Mouse (Mus musculus) heart, adult 2 months (tissue): ENCODE data around the gene 1110008L16Rik. TPM values are rescaled to one million over a fixed set of nuclear protein-coding genes. Genes with fewer than 3 reads are reported as not detected.

Experiments used
- DNase-seq, 2 experiments: peaks; one replicate each; pipeline ENCODE4 v3.0.0; 2021
- H3K27ac ChIP-seq: fragments of 200-600 bp; 2 replicates; pipeline ENCODE4 v1.8.1; 2022
- H3K27me3 ChIP-seq: fragments of 200-500 bp; 2 replicates; pipeline ENCODE4 v1.6.1; 2012; ENCODE audit warnings: mild to moderate bottlenecking, low read length, inconsistent platforms, mixed read lengths; ENCODE audit not compliant: control insufficient read depth, insufficient read depth
- H3K36me3 ChIP-seq: fragments of 200-500 bp; 2 replicates; pipeline ENCODE4 v1.6.1; 2012; ENCODE audit warnings: low read length, inconsistent platforms; ENCODE audit not compliant: control insufficient read depth, insufficient read depth
- H3K4me1 ChIP-seq: fragments of 200-500 bp; 2 replicates; pipeline ENCODE4 v1.6.1; 2011; ENCODE audit warnings: low read length; ENCODE audit not compliant: control insufficient read depth, insufficient read depth
- H3K4me3 ChIP-seq: fragments of 200-600 bp; 2 replicates; pipeline ENCODE4 v1.8.1; 2022
- H3K79me2 ChIP-seq: fragments of 200-500 bp; replicated peaks from 2 replicates; pipeline ENCODE4 v1.6.1; 2012; ENCODE audit warnings: mild to moderate bottlenecking, inconsistent platforms, low read length, moderate library complexity, mixed read lengths; ENCODE audit not compliant: control insufficient read depth, insufficient read depth
- H3K9ac ChIP-seq: fragments of 200-500 bp; 2 replicates; pipeline ENCODE4 v1.6.1; 2012; ENCODE audit warnings: low read depth, mild to moderate bottlenecking, control low read depth, inconsistent platforms, low read length, mixed read lengths
- CTCF ChIP-seq: fragments of 200-600 bp; IDR thresholded peaks from 2 replicates; pipeline ENCODE4 v1.8.1; 2022; ENCODE audit warnings: antibody characterized with exemption, mild to moderate bottlenecking, moderate library complexity
- EP300 ChIP-seq: fragments of 200-500 bp; IDR thresholded peaks from 2 replicates; pipeline ENCODE4 v1.6.1; 2011; ENCODE audit warnings: low read depth, low read length, control low read depth; ENCODE audit not compliant: insufficient read depth
- POLR2A ChIP-seq: fragments of 200-500 bp; IDR thresholded peaks from 2 replicates; pipeline ENCODE4 v1.6.1; 2011; ENCODE audit warnings: mild to moderate bottlenecking, low read depth, low read length, control low read depth; ENCODE audit not compliant: insufficient read depth
- WGBS: fragments of 180-500 bp; shearing (Covaris S2); methylation state at CpG from one replicate; pipeline ENCODE4 v1.1.7; 2018; 5-methylcytosine and 5-hydroxymethylcytosine counted together
- intact Hi-C: fragments of 180-260 bp; cut with DNase I; formaldehyde crosslinking; loops from one replicate; pipeline ENCODE4 v1.15.1; 2025
- polyA plus RNA-seq: library from polyadenylated mRNA; depleted of rRNA; stranded (reverse); fragments of >200 nt; gene quantifications from 2 replicates; pipeline ENCODE4 v1.2.3, GENCODE M21; 2012
- total RNA-seq, 2 experiments: library from RNA; stranded (reverse); gene quantifications; 2 replicates each; pipeline ENCODE4 v1.2.3; 2021

1110008L16Rik gene
- total and polyA plus RNA-seq, 3 experiments: 4.0 to 11.4 (median 9.8) TPM

DNA sequence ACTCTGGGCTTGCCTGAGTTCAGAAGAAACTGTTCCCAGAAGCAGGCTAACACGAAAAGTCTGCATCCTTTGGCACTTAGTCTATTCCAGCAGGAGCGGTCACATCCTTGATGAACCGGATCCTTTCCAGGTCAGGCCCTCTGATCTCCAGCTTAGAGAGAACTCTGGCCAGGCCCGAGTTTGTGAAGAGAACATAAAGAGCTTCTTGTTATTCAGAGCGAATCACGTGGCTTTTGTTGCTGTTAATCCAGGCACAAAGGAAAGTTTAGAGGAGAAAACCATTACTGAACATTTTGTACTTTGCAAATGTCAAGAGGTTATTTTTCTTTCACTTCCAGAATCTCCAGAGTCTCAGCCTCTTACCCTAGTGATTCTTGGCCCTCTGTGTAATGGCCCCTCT, 86.6 kb downstream of the 1110008L16Rik start:
- TF ChIP-seq CTCF (no peak), EP300 (no peak), POLR2A (no peak)
- Histone ChIP-seq H3K79me2 (no peaks in the 10 kb centered on the region), H3K27ac (peak overlapping the region; percentile 40), H3K27me3 (no peaks in the 10 kb centered on the region), H3K4me3 (no peak overlapping the region), H3K36me3 (no peaks in the 10 kb centered on the region), H3K9ac (no peak overlapping the region), H3K4me1 (peaks cover 10% of the 10 kb centered on the region)
- 64% methylated on average over 6 of the region's 6 CpGs for WGBS
- peak; percentile 43 to 59 for DNase-seq
- intact Hi-C loops: no loop called here

DNA sequence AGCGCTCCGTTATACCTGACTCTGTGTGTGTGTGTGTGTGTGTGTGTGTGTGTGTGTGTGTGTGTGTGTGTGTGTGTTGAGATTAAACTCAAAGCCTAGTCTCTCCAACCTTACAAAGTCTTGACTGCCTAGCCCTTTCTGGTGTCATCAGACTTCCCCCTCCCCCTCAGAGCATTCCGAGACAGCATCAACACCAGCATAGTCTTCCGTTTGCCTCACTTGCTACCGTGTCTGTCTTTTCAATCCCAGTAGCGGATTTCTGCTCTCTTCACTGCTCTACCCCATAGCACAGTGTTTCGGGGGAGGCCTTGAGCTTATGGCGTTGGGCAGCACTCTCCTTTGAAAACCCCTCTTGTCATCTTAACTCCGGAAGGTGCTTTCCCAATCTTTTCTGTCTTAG, 87.1 kb downstream of the 1110008L16Rik start:
- peak overlapping the region; percentile 24; the same call in 1 of the 2 replicates for H3K27ac ChIP-seq
- no peak overlapping the region for H3K4me3 ChIP-seq
- peak in 1 of 2 experiments; percentile 21 for DNase-seq
- H3K27me3 ChIP-seq: no peaks in the 10 kb centered on the region
- intact Hi-C loops: no loop called here
- TF ChIP-seq POLR2A (no peak), EP300 (no peak), CTCF (no peak)
- WGBS: 90% methylated on average over 9 of the region's 9 CpGs
- no peaks in the 10 kb centered on the region for H3K79me2 ChIP-seq
- no peaks in the 10 kb centered on the region for H3K36me3 ChIP-seq
- H3K9ac ChIP-seq: no peak overlapping the region
- H3K4me1 ChIP-seq: peaks cover 10% of the 10 kb centered on the region

- no peak overlapping the region for H3K9ac ChIP-seq
- no peak for TF ChIP-seq EP300
- TF ChIP-seq CTCF: no peak
- TF ChIP-seq POLR2A: no peak
- no peaks in the 10 kb centered on the region for H3K27me3 ChIP-seq
- DNase-seq: no peak
- no peaks in the 10 kb centered on the region for H3K79me2 ChIP-seq
- intact Hi-C loops: no loop called here
- peaks cover 10% of the 10 kb centered on the region for H3K4me1 ChIP-seq
- WGBS: 69% methylated on average over 7 of the region's 7 CpGs
- H3K36me3 ChIP-seq: no peaks in the 10 kb centered on the region
- H3K4me3 ChIP-seq: no peak overlapping the region
- peak overlapping the region; percentile 24; the same call in 1 of the 2 replicates for H3K27ac ChIP-seq
These were observed 87.9 kb downstream of the 1110008L16Rik start for GRCm38 (mm10) chr12:55387083-55387787.

GRCm38 (mm10) chr12:55387788-55388465, 88.5 kb downstream of the 1110008L16Rik start:
- H3K4me1 ChIP-seq: peaks cover 10% of the 10 kb centered on the region
- no peak overlapping the region for H3K4me3 ChIP-seq
- H3K9ac ChIP-seq: no peak overlapping the region
- no peaks in the 10 kb centered on the region for H3K27me3 ChIP-seq
- 59% methylated on average over 11 of the region's 11 CpGs for WGBS
- no peaks in the 10 kb centered on the region for H3K36me3 ChIP-seq
- no peaks in the 10 kb centered on the region for H3K79me2 ChIP-seq
- DNase-seq: no peak
- TF ChIP-seq EP300 (no peak), CTCF (no peak), POLR2A (no peak)
- no peak overlapping the region; the same call in 1 of the 2 replicates for H3K27ac ChIP-seq
- intact Hi-C loops: no loop called here

DNA sequence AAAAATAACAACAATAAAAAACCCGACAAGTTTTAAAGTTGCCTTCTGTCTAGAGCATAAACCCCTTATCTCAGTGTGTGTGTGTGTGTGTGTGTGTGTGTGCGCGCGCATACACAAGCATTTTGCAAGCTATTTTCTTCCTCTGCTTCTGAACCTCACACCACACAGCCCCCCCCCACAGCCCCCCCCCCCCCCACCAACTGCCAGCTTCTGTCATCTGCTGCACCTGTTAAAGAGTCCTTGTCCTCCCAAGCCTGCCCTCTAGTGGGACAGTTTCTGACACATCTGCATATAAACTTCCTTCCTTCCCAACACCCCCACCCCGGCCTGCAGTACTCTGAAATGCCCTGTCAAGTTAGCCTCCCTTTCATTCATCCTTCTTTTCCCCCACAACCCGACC, 89.1 kb downstream of the 1110008L16Rik start:
- Histone ChIP-seq H3K27ac (no peak overlapping the region), H3K4me1 (peaks cover 10% of the 10 kb centered on the region), H3K79me2 (no peaks in the 10 kb centered on the region), H3K4me3 (no peak overlapping the region), H3K27me3 (no peaks in the 10 kb centered on the region), H3K9ac (no peak overlapping the region), H3K36me3 (no peaks in the 10 kb centered on the region)
- TF ChIP-seq CTCF (peak; percentile 37), EP300 (no peak)
- WGBS: 62% methylated on average over 6 of the region's 6 CpGs
- DNase-seq: peak; percentile 44 to 61
- intact Hi-C loops: no loop called here
